Mouse (Mus musculus): ENCODE data around the gene Adpgk.
A peak's percentile ranks its signal among the peaks of the same experiment; 100 is the strongest.
"Not testable (repeated sequence)": the region's sequence is repeated elsewhere in the genome, so short reads cannot be mapped to it uniquely, and the experiment has no call there.

Gene Adpgk

GRCm38 (mm10) chr9:59289529-59290115, 1.7 kb upstream of the Adpgk start:
- no peak for DNase-seq (ENCODE audit: extremely low spot score)

GRCm38 (mm10) chr9:59291688-59292492, 532 bp downstream of the Adpgk start:
- no peak for DNase-seq (ENCODE audit: extremely low spot score)

GRCm38 (mm10) chr9:59292493-59292875, 1.1 kb downstream of the Adpgk start:
- DNase-seq (ENCODE audit: extremely low spot score), result no peak

- no peak for DNase-seq (ENCODE audit: extremely low spot score)
Observed at GRCm38 (mm10) chr9:59296419-59296818, 5.1 kb downstream of the Adpgk start.

- DNase-seq (ENCODE audit: extremely low spot score), result no peak
Observed at GRCm38 (mm10) chr9:59307890-59308289, 16.5 kb downstream of the Adpgk start.

GRCm38 (mm10) chr9:59310582-59311283, 19.4 kb downstream of the Adpgk start:
- DNase-seq (ENCODE audit: extremely low spot score), result no peak

- DNase-seq (ENCODE audit: extremely low spot score), result no peak
Observed at GRCm38 (mm10) chr9:59311284-59311670, 19.9 kb downstream of the Adpgk start.

GRCm38 (mm10) chr9:59316206-59316605, 24.8 kb downstream of the Adpgk start:
- no peak for DNase-seq (ENCODE audit: extremely low spot score)

- no peak for DNase-seq (ENCODE audit: extremely low spot score)
Observed at GRCm38 (mm10) chr9:59324351-59324750, 33.0 kb downstream of the Adpgk start.

GRCm38 (mm10) chr9:59330055-59330454, 38.7 kb downstream of the Adpgk start:
- DNase-seq (ENCODE audit: extremely low spot score), result no peak

- DNase-seq (ENCODE audit: extremely low spot score), result no peak
Observed at GRCm38 (mm10) chr9:59336539-59336938, 45.2 kb downstream of the Adpgk start.

- DNase-seq (ENCODE audit: extremely low spot score), result no peak
Observed at GRCm38 (mm10) chr9:59337889-59338288, 46.5 kb downstream of the Adpgk start.

- DNase-seq (ENCODE audit: extremely low spot score), result no peak
Observed at GRCm38 (mm10) chr9:59338411-59338810, 47.1 kb downstream of the Adpgk start.

GRCm38 (mm10) chr9:59339107-59339506, 47.7 kb downstream of the Adpgk start:
- DNase-seq (ENCODE audit: extremely low spot score), result no peak

GRCm38 (mm10) chr9:59340002-59340401, 48.6 kb downstream of the Adpgk start:
- no peak for DNase-seq (ENCODE audit: extremely low spot score)

- DNase-seq (ENCODE audit: extremely low spot score), result no peak
Observed at GRCm38 (mm10) chr9:59346176-59346575, 54.8 kb downstream of the Adpgk start.

GRCm38 (mm10) chr9:59352586-59353252, 61.4 kb downstream of the Adpgk start:
- no peak for DNase-seq (ENCODE audit: extremely low spot score)

- peak; percentile 94 for DNase-seq (ENCODE audit: extremely low spot score)
Observed at GRCm38 (mm10) chr9:59353253-59353639, 61.9 kb downstream of the Adpgk start, which contains the start of gene Bbs4. TSS of gene Bbs4 (minus strand) at chr9:59353508.

- DNase-seq (ENCODE audit: extremely low spot score), result not testable (repeated sequence)
Observed at GRCm38 (mm10) chr9:59358041-59358440, 66.7 kb downstream of the Adpgk start.

GRCm38 (mm10) chr9:59360487-59360886, 69.1 kb downstream of the Adpgk start:
- not testable (repeated sequence) for DNase-seq (ENCODE audit: extremely low spot score)

GRCm38 (mm10) chr9:59369220-59369619, 77.9 kb downstream of the Adpgk start:
- no peak for DNase-seq (ENCODE audit: extremely low spot score)

- DNase-seq (ENCODE audit: extremely low spot score), result no peak
Observed at GRCm38 (mm10) chr9:59369646-59370045, 78.3 kb downstream of the Adpgk start.

Data from embryo, embryonic 9.5 days (tissue).